Mouse (Mus musculus): Measurements from ENCODE around the gene Sbf2. TPM values are rescaled to one million over a fixed set of nuclear protein-coding genes. Genes with fewer than 3 reads are reported as not detected.

Sbf2 gene
- total and polyA plus RNA-seq, 3 experiments: 1.3 to 4.4 TPM; not detected in 1

GRCm38 (mm10) chr7:110286198-110286732, 328.5 kb downstream of the Sbf2 start:
- H3K9ac ChIP-seq (ENCODE audit: control insufficient read depth, low read depth, low read length, poor library complexity, severe bottlenecking): no peak overlapping the region
- no peak for TF ChIP-seq MYB (IDR thresholded peaks at IDR 0.05; ENCODE audit: low read depth, low read length)
- TF ChIP-seq GABPA (IDR thresholded peaks at IDR 0.05; ENCODE audit: low read depth, low read length): no peak
- TF ChIP-seq ZMIZ1 (IDR thresholded peaks at IDR 0.05; ENCODE audit: low read depth, low read length): no peak
- no peak for TF ChIP-seq BHLHE40 (IDR thresholded peaks at IDR 0.05; ENCODE audit: borderline replicate concordance, low read depth, low read length)
- TF ChIP-seq EP300 (IDR thresholded peaks at IDR 0.05; ENCODE audit: low read depth in 1 of 2, low read length in 2 of 2): no peak
- no peak for TF ChIP-seq SIN3A (IDR thresholded peaks at IDR 0.05; ENCODE audit: low read length)
- no peak for TF ChIP-seq TAL1 (IDR thresholded peaks at IDR 0.05; ENCODE audit: low read length)
- TF ChIP-seq UBTF (IDR thresholded peaks at IDR 0.05; ENCODE audit: borderline replicate concordance, insufficient read depth, low read depth, low read length): no peak
- TF ChIP-seq USF1 (IDR thresholded peaks at IDR 0.05; ENCODE audit: low read depth, low read length): no peak
- TF ChIP-seq MYC (IDR thresholded peaks at IDR 0.05; ENCODE audit: low read depth, low read length): no peak
- no peak for TF ChIP-seq MAZ (IDR thresholded peaks at IDR 0.05; ENCODE audit: low read depth, low read length)
- no peak for TF ChIP-seq MAFK (IDR thresholded peaks at IDR 0.05; ENCODE audit: borderline replicate concordance, low read depth, low read length)
- no peak for TF ChIP-seq JUND (IDR thresholded peaks at IDR 0.05; ENCODE audit: low read depth, low read length)
- TF ChIP-seq CTCF (IDR thresholded peaks at IDR 0.05 in 2 of 3, conservative IDR thresholded peaks at IDR 0.05 in 1 of 3; ENCODE audit: control insufficient read depth in 1 of 3, insufficient read depth in 1 of 3, low read depth in 2 of 3, low read length in 3 of 3, poor library complexity in 1 of 3, severe bottlenecking in 1 of 3): no peak
- no peaks in the 10 kb centered on the region for H3K9me3 ChIP-seq (replicated peaks; ENCODE audit: insufficient read depth, low read length)
- no peak for DNase-seq (ENCODE audit: low read depth, low spot score)
- no peaks in the 10 kb centered on the region for H3K79me2 ChIP-seq (ENCODE audit: control insufficient read depth, insufficient read depth, low read length, poor library complexity)
- H3K4me1 ChIP-seq (ENCODE audit: control insufficient read depth in 1 of 2, insufficient read depth in 2 of 2, low read length in 2 of 2): peaks cover 0 to 5% of the 10 kb centered on the region in 2 experiments; a peak in 1 of 4 replicates
- no peaks in the 10 kb centered on the region for H3K36me3 ChIP-seq (ENCODE audit: control insufficient read depth in 1 of 2, insufficient read depth in 2 of 2, low read length in 2 of 2)
- no peak overlapping the region for H3K27ac ChIP-seq (ENCODE audit: control insufficient read depth, low read depth, low read length)
- H3K27me3 ChIP-seq (ENCODE audit: control insufficient read depth in 1 of 2, insufficient read depth in 2 of 2, low read length in 2 of 2): no peaks in the 10 kb centered on the region
- no peak overlapping the region for H3K4me3 ChIP-seq (ENCODE audit: control insufficient read depth in 1 of 2, insufficient read depth in 1 of 2, low read depth in 2 of 2, low read length in 2 of 2)

- no peaks in the 10 kb centered on the region for H3K36me3 ChIP-seq (ENCODE audit: control insufficient read depth in 1 of 2, insufficient read depth in 2 of 2, low read length in 2 of 2)
- no peaks in the 10 kb centered on the region for H3K9me3 ChIP-seq (replicated peaks; ENCODE audit: insufficient read depth, low read length)
- H3K9ac ChIP-seq (ENCODE audit: control insufficient read depth, low read depth, low read length, poor library complexity, severe bottlenecking): no peak overlapping the region
- DNase-seq (ENCODE audit: low read depth, low spot score): no peak
- TF ChIP-seq HCFC1 (IDR thresholded peaks at IDR 0.05; ENCODE audit: low read depth, low read length): no peak
- no peak for TF ChIP-seq MAFK (IDR thresholded peaks at IDR 0.05; ENCODE audit: borderline replicate concordance, low read depth, low read length)
- TF ChIP-seq MYC (IDR thresholded peaks at IDR 0.05; ENCODE audit: low read depth, low read length): no peak
- TF ChIP-seq GATA1 (IDR thresholded peaks at IDR 0.05; ENCODE audit: low read depth, low read length): no peak
- TF ChIP-seq RAD21 (IDR thresholded peaks at IDR 0.05; ENCODE audit: low read depth, low read length): no peak
- TF ChIP-seq NELFE (IDR thresholded peaks at IDR 0.05; ENCODE audit: low read depth, low read length): no peak
- no peak for TF ChIP-seq MAZ (IDR thresholded peaks at IDR 0.05; ENCODE audit: low read depth, low read length)
- TF ChIP-seq TBP (IDR thresholded peaks at IDR 0.05; ENCODE audit: low read depth, low read length): no peak
- TF ChIP-seq JUND (IDR thresholded peaks at IDR 0.05; ENCODE audit: low read depth, low read length): no peak
- no peak for TF ChIP-seq SMC3 (IDR thresholded peaks at IDR 0.05; ENCODE audit: low read depth, low read length)
- no peak for TF ChIP-seq USF1 (IDR thresholded peaks at IDR 0.05; ENCODE audit: low read depth, low read length)
- no peak for TF ChIP-seq ELF1 (IDR thresholded peaks at IDR 0.05; ENCODE audit: low read depth, low read length)
- no peak for TF ChIP-seq E2F4 (IDR thresholded peaks at IDR 0.05; ENCODE audit: borderline replicate concordance, low read depth, low read length)
- no peak for TF ChIP-seq CHD1 (IDR thresholded peaks at IDR 0.05; ENCODE audit: low read depth, low read length)
- no peak for TF ChIP-seq POLR2A (IDR thresholded peaks at IDR 0.05; ENCODE audit: control insufficient read depth in 1 of 2, insufficient read depth in 1 of 2, low read depth in 1 of 2, low read length in 2 of 2, poor library complexity in 1 of 2)
- TF ChIP-seq MEF2A (IDR thresholded peaks at IDR 0.05; ENCODE audit: extremely low read depth, insufficient replicate concordance, low read depth, low read length, poor library complexity, severe bottlenecking): no peak
- no peak overlapping the region for H3K27ac ChIP-seq (ENCODE audit: control insufficient read depth, low read depth, low read length)
- no peak overlapping the region for H3K4me3 ChIP-seq (ENCODE audit: control insufficient read depth in 1 of 2, insufficient read depth in 1 of 2, low read depth in 2 of 2, low read length in 2 of 2)
- peaks cover 0 to 5% of the 10 kb centered on the region in 2 experiments; a peak in 1 of 4 replicates for H3K4me1 ChIP-seq (ENCODE audit: control insufficient read depth in 1 of 2, insufficient read depth in 2 of 2, low read length in 2 of 2)
- no peaks in the 10 kb centered on the region for H3K27me3 ChIP-seq (ENCODE audit: control insufficient read depth in 1 of 2, insufficient read depth in 2 of 2, low read length in 2 of 2)
- H3K79me2 ChIP-seq (ENCODE audit: control insufficient read depth, insufficient read depth, low read length, poor library complexity): no peaks in the 10 kb centered on the region
These were observed 328.9 kb downstream of the Sbf2 start for GRCm38 (mm10) chr7:110285849-110286151.
